Mouse (Mus musculus) layer of hippocampus, adult 18-20 months (tissue): ENCODE data around the gene Arhgef1. TPM values are rescaled to one million over a fixed set of nuclear protein-coding genes. Genes with fewer than 3 reads are reported as not detected.
A peak's percentile ranks its signal among the peaks of the same experiment; 100 is the strongest.

Experiments
- DNase-seq, 2 experiments: peaks; one replicate each; pipeline ENCODE4 v3.0.0; 2022; ENCODE audit warnings: low spot score in 2 of 2
- long read RNA-seq: library from polyadenylated mRNA; stranded (forward); transcript quantifications from one replicate; pipeline ENCODE4 v2.0.0, GENCODE M21; 2021
- total RNA-seq, 2 experiments: library from RNA; stranded (reverse); gene quantifications; 2 replicates each; pipeline ENCODE4 v1.2.3; 2021

The Arhgef1 gene
- total RNA-seq, result 10 to 100 TPM; 74.7 to 80.8 TPM
- long read RNA-seq, transcript Arhgef1-204 (30 exons, 3,508 nt), result major isoform, 6 of 69 reads
- long read RNA-seq, partial matches to known transcripts, result 16 of 69 reads
- long read RNA-seq, other reads (novel, unspliced or antisense), result 45 of 69 reads

- DNase-seq, result peak in 1 of 2 experiments; percentile 27
These were observed at the start of gene Arhgef1 for GRCm38 (mm10) chr7:24902630-24903443. Gene Arhgef1 (plus strand): TSS chr7:24902912.

DNA sequence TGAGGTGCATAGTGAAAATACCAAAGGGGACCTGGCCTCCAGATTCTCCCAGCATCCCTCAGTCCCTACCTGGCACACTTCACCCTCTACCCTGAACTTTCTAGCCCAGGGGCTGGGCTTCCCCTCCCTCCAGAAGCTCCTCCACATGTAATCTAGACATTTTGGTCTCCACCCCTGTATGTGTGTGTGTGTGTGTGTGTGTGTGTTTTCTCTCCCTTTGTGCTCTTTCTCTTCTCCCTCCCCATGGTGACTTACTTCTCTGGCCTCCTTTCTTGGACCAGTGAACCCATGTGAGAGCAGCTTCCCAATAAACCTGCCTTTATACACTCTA is 49.5 kb upstream of the Arhgef1 start:
- DNase-seq, result no peak

DNA sequence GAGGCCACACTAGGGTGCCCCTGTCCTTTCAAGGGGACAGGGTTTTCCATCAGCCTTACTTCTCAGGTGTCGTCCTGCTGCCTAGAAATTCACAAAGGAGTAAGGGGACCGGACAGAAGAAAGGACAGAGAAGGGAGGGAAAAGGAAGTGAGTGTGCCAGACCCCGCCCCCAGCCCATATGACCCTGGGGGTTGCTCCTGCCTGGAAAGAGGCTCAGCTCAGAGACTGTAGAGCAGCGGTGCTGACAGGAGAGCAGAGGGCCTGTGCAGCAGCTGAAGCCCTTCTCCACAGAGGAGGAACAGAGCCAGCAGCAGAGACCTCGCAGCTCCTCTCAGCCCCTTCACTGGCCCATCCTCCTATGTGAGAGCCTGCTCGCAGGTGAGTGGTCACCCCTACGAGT is 49.0 kb upstream of the Arhgef1 start:
- no peak for DNase-seq

DNA sequence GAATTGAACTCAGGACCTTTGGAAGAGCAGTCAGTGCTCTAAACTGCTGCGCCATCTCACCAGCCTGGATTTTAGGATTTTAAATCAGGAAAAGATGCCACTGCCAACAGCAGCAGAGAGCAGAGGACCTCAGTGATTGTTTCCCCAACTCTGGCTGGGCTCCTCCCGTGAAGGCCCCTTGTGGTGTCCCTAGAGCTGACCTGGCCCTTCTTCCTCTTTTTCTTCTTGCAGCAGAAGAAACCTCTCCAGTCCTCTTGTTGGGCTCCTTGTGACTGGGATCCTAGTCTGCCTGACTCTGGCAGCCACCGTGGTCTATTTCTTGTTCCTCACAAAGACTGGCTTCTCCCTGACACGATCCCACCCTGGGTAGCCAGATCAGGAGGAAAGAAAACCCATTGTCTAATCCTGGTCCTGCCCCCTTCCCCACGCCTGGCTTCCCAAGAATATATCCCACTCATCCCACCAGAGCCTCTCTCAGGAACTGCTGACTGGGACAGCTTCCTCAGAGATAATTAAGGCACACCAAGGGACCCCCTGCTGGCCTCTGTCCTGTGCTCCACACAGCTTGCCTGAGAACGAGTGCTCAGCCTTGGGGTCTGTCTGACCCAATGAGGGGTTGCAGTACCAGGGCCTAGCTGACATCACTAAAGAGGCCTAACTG is 46.1 kb upstream of the Arhgef1 start:
- no peak for DNase-seq

GRCm38 (mm10) chr7:24859234-24859633 is 43.5 kb upstream of the Arhgef1 start:
- DNase-seq, result no peak

- no peak for DNase-seq
These were observed 40.8 kb upstream of the Arhgef1 start, which contains the start of gene Gm9844 for GRCm38 (mm10) chr7:24861913-24862312. Gene Gm9844 (plus strand): TSS chr7:24862213.

DNA sequence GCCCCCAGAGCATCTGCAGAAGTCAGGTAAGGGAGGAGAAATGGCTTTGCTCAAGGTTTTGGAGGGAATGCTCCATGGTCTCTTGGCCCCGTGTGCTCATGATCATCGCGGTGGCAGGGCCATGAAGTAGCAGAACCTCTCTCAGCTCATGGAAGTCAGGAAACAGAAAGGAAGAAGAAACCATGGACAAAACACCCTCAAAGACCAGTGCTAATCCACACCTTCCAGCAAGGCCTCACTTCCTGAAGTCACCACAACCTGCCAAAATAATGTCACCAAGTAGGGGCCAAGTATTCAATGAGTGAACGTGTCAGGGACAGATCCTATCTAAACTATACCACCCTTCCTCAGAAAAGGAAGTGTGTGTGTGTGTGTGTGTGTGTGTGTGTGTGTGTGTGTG is 39.9 kb upstream of the Arhgef1 start:
- DNase-seq, result no peak

GRCm38 (mm10) chr7:24864156-24864555 is 38.6 kb upstream of the Arhgef1 start:
- no peak for DNase-seq

DNA sequence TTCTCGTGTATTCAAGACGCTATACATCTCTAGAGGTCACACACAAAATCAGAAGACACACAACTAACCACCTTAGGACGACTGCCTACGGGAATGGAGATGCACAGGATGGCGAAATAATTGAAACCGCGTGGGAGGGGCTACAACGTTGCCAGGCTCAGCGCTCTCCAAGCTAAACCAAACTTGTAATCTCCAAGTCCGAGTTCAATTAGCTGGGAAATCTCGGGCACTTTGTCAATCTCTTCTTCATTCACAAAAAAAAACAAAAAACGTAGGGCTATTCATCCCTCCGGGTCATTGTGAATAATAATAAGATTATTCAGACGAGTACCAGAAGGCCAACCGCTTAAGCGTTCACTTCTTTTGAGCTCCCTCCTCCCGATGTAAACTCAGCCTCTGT is 33.6 kb upstream of the Arhgef1 start:
- DNase-seq, result no peak

DNA sequence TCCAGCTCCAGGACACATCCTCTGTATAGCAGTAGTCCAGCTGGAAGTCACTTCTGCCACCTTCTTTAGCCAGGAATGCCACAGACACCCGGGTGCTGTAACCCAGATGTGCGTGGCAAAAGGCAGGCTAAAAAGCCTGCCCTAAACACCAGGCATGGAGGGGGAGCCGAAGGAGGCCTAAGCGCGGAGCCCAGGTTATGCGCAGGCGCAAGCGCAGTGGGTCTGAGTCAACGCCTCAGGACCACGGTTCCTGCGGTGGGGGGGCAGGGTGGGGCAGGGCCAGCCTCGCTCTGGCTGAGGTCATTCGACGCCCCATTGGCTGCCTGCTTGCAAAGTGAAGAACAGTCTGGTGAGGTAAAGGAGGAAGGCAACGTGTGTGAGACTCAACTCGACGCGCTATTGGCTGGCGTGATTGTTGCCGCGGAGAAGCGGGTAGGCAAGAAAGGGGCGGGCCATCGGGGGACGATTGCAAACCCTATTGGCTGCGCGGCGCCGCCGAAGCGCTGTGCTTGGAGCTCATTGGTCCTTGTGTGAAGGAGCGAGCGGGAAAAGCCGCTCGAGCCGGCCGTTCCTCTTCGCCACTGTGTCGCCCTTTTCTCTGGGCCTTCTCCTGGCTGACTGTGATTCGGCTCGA is 33.1 kb upstream of the Arhgef1 start, which contains the start of the genes Lypd4 and Dmrtc2:
Gene Lypd4, minus strand, starts transcription at position 410 of the 634 bp plus-strand sequence.
Gene Dmrtc2, plus strand, starts transcription at position 526 of the 634 bp plus-strand sequence.
- DNase-seq, result no peak

- no peak for DNase-seq
These were observed 25.1 kb upstream of the Arhgef1 start for GRCm38 (mm10) chr7:24877588-24877987.

- no peak for DNase-seq
These were observed 23.1 kb upstream of the Arhgef1 start for GRCm38 (mm10) chr7:24879620-24880019.

GRCm38 (mm10) chr7:24882416-24883199 is 20.1 kb upstream of the Arhgef1 start:
- no peak for DNase-seq

DNA sequence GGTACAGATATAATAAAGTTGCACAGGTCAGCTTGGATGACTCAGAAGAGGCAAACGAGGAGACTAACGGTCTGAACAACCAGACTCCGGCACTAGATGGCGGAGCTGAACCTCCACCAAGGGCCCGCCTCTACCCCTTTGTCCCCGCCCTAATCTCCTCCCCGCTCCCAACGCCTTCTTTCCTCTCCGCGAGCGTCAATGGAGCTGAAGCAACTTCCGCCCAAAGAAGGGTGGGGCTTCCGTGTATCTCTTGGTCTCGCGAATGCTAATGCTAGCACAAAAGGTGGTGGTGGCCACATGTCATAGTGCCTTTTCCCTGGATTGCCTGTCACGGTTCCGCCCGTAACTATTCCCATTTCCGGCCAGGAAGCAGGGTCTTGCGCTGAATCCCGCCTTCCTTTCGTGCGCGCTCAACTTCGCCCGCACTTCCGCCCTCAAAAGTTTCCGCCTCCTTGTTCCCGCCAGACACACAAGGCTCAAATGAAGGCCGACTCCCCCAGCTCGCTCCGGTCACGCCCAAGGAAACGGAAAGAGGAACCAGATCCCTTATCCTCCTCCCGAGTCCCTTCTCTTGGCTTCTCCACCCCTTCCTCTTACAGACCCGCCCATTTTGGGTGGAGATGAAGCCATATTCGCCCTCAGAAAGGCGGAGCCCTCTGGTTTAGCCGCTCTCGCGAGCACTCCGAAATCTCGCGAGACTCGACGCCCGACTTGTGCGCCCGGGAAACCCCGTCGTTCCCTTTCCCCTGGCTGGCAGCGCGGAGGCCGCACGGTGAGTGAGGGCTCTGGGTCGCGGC is 18.6 kb upstream of the Arhgef1 start, which contains the start of gene Rps19:
Gene Rps19, plus strand, starts transcription at position 476 of the 797 bp plus-strand sequence.
- peak; percentile 97 to 98 for DNase-seq

GRCm38 (mm10) chr7:24884693-24885291 is 17.9 kb upstream of the Arhgef1 start:
- peak in 1 of 2 experiments; percentile 28 for DNase-seq

GRCm38 (mm10) chr7:24885468-24886307 is 17.0 kb upstream of the Arhgef1 start:
- no peak for DNase-seq

DNA sequence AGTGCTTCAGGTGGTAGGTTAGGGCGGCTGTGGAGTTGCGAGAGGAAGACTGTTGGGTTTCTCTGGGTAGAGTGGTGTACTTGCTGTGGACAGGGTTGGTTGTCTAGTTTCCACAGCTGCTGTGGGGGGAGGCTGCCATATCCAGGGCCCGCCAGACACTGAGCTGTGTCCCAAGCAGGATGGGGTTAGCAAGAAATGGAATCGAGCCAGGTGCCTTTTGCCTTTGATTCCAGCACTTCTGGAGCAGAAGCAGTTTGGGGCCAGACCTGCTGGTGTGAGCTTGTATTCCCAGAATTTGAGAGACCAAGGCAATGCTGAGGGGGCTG is 16.4 kb upstream of the Arhgef1 start:
- DNase-seq, result no peak

GRCm38 (mm10) chr7:24887096-24887495 is 15.6 kb upstream of the Arhgef1 start:
- no peak for DNase-seq
